Mouse (Mus musculus) right cerebral cortex, postnatal 25 days (tissue): ENCODE measurements at regions not wholly inside any gene's neighbourhood (a gene's known extent, or its start where the extent isn't known, plus 50 kb on each side); places are given as distances from the start of the nearest gene placed in this dataset.
"Not testable (repeated sequence)": the region's sequence is repeated elsewhere in the genome, so short reads cannot be mapped to it uniquely, and the experiment has no call there.

Experiments used
- DNase-seq: peaks from one replicate; pipeline ENCODE4 v3.0.0; 2022

GRCm38 (mm10) chr2:53276435-53276834 is 84.9 kb downstream of the Arl6ip6 start:
- no peak for DNase-seq

- DNase-seq, result no peak
Measured at GRCm38 (mm10) chr2:53301712-53302423, 110.3 kb downstream of the Arl6ip6 start.

- DNase-seq, result peak; percentile 20
Measured at GRCm38 (mm10) chr2:53330680-53331079, 139.2 kb downstream of the Arl6ip6 start.

GRCm38 (mm10) chr2:53359026-53359425 is 167.5 kb downstream of the Arl6ip6 start:
- DNase-seq, result no peak

DNA sequence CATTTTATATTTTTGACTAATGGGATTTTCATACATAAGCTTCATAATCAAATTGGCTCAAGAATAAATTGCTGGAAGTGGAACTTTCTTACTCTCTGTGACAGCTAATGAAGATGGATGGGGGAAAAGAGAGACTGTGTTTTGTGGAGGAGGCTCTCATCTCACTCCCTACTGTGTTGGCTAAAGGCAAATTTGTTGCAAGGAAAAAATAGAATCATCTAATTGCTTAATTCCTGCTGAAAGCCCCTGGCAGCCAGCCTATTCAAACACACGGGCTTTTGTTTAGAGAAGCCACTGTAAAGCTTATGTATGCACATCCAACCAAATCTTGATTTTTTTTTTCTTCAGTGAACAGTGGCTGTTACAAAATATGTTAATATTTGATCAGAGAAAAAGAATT is 190.8 kb downstream of the Arl6ip6 start:
- no peak for DNase-seq

GRCm38 (mm10) chr2:53384545-53385176 is 193.1 kb downstream of the Arl6ip6 start:
- DNase-seq, result no peak

DNA sequence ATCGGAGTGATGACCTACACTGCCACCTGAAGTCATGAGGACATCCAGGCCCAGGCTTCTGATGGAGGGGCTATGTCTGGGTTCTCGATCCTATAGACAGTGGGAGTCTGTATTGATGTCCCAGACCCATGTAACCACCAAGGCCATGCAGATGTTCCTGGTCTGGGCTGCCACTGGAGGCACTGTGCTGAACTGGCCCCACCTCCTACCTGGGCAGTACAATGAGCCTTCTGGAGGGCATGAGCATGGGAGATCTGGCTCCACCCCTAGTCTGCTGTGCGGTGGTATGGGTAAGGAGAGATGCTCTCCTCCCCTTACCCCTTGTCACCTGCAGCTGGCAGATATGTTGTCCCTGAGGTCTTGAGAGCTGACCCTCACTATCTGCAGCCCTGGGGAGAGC is 197.1 kb downstream of the Arl6ip6 start:
- DNase-seq, result no peak

DNA sequence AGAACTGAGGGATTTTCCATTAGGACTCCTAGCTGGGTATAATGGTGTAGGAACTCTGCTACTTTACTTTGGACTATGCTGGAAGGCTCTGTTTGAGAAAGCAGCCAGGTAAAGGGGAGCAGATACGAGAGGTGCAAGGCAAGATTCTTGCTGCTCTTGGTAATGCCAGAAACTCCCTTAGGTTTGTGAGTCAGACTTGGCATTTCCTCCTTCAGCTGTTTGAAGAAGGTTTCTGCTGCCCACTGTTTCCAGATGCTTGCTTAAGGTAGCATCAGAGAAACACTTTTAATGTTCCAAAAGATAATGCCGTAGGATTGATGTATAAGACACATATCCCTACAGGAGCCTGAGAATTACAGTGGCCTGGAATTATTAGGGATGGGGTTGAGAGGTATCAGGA is 222.9 kb downstream of the Arl6ip6 start:
- no peak for DNase-seq

DNA sequence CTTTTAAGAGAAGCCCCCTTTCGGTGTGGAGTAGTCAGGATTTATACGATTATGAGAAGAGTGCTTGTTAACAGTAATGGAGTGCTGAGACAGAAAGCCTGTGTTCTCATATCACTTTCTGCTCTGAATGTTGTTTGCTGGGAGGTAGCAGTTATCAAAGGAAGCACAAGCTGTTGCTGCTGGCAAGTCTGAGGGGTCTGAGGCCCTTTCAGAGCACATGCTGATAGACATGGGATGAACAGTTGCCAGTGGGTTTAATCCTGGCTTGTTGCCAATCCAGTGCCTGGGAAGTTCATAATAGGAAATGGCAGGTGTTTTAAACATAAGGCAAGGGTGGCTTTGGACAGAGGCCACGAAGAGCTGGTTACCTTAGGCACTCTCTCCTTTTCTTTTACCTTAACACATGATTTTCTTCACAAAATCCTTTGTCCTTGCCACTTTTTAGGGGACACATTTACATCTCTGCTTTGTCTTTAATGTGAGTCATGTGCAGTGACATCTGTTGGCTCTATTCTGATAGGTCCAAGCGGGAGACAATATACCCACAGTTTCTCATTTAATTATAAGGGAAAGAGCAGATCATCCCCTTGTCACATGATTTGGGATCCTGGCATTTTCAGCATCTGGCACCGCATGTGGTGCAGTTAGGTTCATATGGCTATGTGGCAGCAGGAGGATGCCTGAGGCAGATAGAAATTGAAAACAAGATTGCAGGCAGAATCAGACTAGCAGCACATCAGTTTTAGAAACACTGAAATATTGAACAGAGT is 245.7 kb downstream of the Arl6ip6 start:
- peak; percentile 20 for DNase-seq

- DNase-seq, result not testable (repeated sequence)
Measured at GRCm38 (mm10) chr2:53440301-53440700, 248.8 kb downstream of the Arl6ip6 start.

DNA sequence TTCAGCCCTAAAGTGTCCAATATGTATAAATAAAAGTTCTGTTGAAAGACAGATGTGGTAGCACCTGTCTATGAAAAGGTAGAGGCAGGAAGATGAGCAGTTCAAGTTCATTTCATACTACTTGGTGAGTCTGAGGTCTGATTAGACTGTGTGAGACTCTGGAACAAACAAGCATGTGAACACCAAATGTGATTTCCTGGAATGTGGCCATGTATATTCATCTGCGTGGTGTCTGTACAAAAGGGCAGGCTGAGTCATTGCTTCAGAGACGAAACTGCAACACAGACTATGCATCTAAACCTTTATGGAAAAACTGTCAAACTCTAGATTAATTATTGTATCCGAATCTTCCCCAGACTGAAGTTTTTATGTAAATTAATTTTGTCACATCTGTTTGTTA is 268.7 kb downstream of the Arl6ip6 start:
- DNase-seq, result no peak

DNA sequence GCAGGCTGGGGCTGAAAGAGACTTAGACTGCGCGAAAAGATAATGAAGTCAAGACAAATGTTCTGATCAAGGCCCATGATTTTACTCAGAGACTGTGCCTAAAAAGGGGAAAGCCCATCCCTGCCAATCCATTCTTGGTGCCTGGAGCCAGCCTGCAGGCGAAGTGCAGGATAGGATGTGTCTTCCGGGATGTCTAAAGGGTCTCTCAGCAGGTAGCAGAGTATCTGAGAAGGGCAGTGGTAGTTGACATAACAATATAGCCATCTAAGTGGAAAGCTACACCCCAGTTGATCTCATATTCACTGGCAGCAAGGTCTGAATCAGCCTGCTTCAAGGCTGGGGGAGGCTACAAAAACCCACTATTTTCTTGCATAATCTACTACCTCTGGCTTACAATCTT is 282.9 kb downstream of the Arl6ip6 start:
- DNase-seq, result no peak

GRCm38 (mm10) chr2:53479051-53479450 is 287.5 kb downstream of the Arl6ip6 start:
- DNase-seq, result not testable (repeated sequence)

GRCm38 (mm10) chr2:53488301-53488700 is 296.8 kb downstream of the Arl6ip6 start:
- no peak for DNase-seq

GRCm38 (mm10) chr2:53490805-53491585 is 299.5 kb downstream of the Arl6ip6 start:
- no peak for DNase-seq

DNA sequence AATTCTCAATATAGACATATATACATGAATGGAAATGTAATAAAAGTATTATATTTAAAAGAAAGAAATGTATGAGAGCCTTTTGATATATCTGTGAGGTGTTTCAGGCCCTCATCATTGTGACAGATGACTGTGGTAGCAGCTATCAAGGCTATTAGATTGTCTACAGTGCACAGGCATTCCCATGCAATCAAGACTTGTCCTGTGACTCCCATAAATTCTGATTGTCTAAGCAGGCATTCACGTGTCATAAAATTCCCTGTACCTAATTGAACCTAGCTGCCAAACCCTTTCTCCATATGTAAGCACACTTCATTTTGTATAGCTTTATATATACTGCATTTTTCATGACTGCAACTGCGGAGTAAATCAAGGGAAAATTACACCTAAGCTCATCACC is 301.3 kb downstream of the Arl6ip6 start:
- DNase-seq, result no peak

DNA sequence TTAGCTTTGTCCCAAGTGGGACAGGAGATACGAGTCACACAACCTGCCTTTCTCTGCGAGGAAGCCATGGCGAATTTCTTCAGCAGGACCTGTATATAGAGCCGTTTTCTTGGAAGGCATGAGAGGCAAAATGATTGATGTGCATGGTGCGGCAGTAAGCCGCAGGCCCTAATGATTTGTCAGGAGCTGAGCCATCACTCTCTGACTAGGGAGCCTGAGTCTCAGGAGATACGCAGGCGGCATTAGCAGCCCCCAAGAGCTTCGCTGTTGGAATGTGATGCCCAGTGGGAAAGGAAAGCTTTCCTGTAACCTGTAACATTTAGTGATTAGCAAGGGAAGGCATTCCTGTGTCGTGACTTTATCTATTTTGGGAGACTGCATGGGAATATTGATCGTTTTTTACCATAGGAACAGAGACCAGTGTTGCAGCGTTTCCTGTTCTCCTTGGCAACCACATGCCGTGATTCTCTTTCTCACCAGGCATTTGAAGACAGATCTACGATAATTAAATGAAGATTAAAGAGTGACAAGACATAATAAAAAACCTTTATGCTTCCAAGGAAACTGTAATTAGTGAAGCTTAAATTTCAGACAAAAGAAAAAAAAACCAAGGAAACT is 310.2 kb downstream of the Arl6ip6 start:
- DNase-seq, result peak; percentile 10

DNA sequence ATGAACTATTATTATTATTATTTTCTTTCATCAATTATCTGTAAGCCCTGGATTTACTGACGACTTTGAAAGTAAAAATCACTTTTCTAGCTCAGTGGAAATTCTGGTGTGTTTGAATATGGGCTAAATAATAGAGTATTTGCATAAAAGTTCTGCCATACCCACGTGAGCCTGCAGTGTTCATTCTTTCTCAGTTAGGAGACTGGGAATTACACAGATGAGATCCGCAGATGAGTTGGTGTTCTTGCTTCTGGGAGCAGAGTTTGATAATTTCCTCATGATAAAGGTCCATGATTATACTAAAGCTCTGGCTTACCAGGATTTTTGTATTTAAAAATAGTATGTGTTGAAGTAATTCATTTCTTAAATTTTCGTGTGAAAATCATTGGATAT is 310.7 kb downstream of the Arl6ip6 start:
- no peak for DNase-seq

DNA sequence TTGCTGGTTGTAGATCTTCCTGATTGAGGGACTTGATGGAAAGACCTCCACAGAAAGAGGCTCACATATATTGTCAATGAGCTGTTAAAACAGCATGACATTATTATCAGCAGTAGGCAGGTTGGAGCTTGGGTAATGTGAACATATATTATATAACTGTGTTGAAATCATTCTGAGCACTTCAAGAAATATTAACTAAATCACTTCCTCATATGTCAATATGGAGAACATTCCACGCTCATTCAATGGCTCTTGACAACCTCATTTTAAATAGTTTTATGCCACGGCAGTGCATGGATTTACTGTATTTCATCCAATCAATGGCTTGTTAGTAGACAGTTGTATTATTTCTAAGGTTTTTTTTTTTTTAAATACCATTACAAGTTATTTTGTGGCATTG is 350.6 kb downstream of the Arl6ip6 start:
- no peak for DNase-seq

DNA sequence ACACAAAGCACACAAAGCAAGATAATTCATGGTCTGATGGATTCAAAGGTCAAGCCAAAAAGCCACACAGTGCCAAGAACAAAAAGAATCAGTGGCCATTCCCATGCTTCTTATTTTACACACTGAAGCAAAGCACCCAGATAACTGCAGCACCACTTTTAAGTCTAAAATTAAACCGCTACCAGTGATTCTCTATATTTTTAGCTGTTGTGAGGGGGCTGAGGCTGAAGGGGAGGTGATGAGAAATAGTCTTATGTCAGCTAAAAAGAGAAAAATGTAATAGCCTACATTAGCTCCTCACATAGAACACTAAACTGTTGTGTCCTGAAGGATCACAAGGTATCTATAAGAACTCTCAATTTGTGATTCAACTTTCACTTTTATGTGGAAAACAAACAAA is 382.5 kb downstream of the Arl6ip6 start:
- DNase-seq, result no peak

- DNase-seq, result no peak
Measured at GRCm38 (mm10) chr2:53605829-53606228, 414.3 kb downstream of the Arl6ip6 start.

- no peak for DNase-seq
Measured at GRCm38 (mm10) chr2:53619681-53620080, 428.2 kb downstream of the Arl6ip6 start.
